Mouse (Mus musculus): ENCODE results near the gene Elac2. TPM values are rescaled to one million over a fixed set of nuclear protein-coding genes. Genes with fewer than 3 reads are reported as not detected.

Gene Elac2
- 66.8 and 83.6 TPM in 2 replicates for total RNA-seq (2012; rRNA removed)
- 73.2 and 74.1 TPM in 2 replicates for total RNA-seq (2014; rRNA removed)
- 88.2 and 95.8 TPM in 2 replicates for polyA plus RNA-seq (2012; ENCODE audit: insufficient read length, low read depth)

- TF ChIP-seq JUND (conservative IDR thresholded peaks at IDR 0.05; ENCODE audit: low read depth, low read length): 0 out of 2 replicates have a peak, but pooled peaks have one; percentile 28
- TF ChIP-seq MAX (IDR thresholded peaks at IDR 0.05; ENCODE audit: low read length): peak; percentile 91; the same call in 1 of the 2 replicates
- peak; percentile 94 for TF ChIP-seq POLR2A (IDR thresholded peaks at IDR 0.05; ENCODE audit: low read depth, low read length)
- TF ChIP-seq MEF2A (IDR thresholded peaks at IDR 0.05; ENCODE audit: borderline replicate concordance, low read depth, low read length): peak; percentile 68; the same call in 1 of the 2 replicates
- TF ChIP-seq HCFC1 (IDR thresholded peaks at IDR 0.05; ENCODE audit: low read depth, low read length): peak; percentile 98
- peak; percentile 82 for TF ChIP-seq MYC (IDR thresholded peaks at IDR 0.05; ENCODE audit: low read depth, low read length)
- 0 out of 2 replicates have a peak, but pooled peaks have one; percentile 39 for TF ChIP-seq BHLHE40 (IDR thresholded peaks at IDR 0.05; ENCODE audit: low read depth, low read length)
- TF ChIP-seq PAX5 (IDR thresholded peaks at IDR 0.05; ENCODE audit: low read length): no peak
- TF ChIP-seq USF2 (conservative IDR thresholded peaks at IDR 0.05; ENCODE audit: low read depth, low read length): no peak
- TF ChIP-seq TBP (conservative IDR thresholded peaks at IDR 0.05; ENCODE audit: low read depth, low read length): peak; percentile 82
- TF ChIP-seq POLR2AphosphoS2 (IDR thresholded peaks at IDR 0.05; ENCODE audit: low read depth, low read length): peak; percentile 80; the same call in 1 of the 2 replicates
- no peak for TF ChIP-seq NRF1 (IDR thresholded peaks at IDR 0.05; ENCODE audit: low read depth, low read length)
- no peak for TF ChIP-seq ZNF384 (IDR thresholded peaks at IDR 0.05; ENCODE audit: low read depth, low read length)
- TF ChIP-seq RAD21 (IDR thresholded peaks at IDR 0.05; ENCODE audit: low read depth, low read length): no peak
- peak; percentile 95 for TF ChIP-seq MXI1 (IDR thresholded peaks at IDR 0.05; ENCODE audit: low read depth, low read length)
- peak; percentile 64 for TF ChIP-seq ETS1 (conservative IDR thresholded peaks at IDR 0.05; ENCODE audit: low read depth, low read length)
- TF ChIP-seq E2F4 (IDR thresholded peaks at IDR 0.05; ENCODE audit: insufficient replicate concordance, low read depth, low read length): peak; percentile 73; the same call in 1 of the 2 replicates
- peak; percentile 89; the same call in 1 of the 2 replicates for TF ChIP-seq KAT2A (IDR thresholded peaks at IDR 0.05; ENCODE audit: insufficient replicate concordance, low read length)
- peak; percentile 94 for TF ChIP-seq NELFE (IDR thresholded peaks at IDR 0.05; ENCODE audit: low read depth, low read length)
- TF ChIP-seq EP300 (IDR thresholded peaks at IDR 0.05; ENCODE audit: low read length): no peak
- peak; percentile 77; the same call in 1 of the 2 replicates for TF ChIP-seq GABPA (IDR thresholded peaks at IDR 0.05; ENCODE audit: insufficient replicate concordance, low read depth, low read length)
- no peak for TF ChIP-seq SMC3 (IDR thresholded peaks at IDR 0.05; ENCODE audit: low read depth, low read length)
- TF ChIP-seq ZC3H11A (IDR thresholded peaks at IDR 0.05; ENCODE audit: low read depth, low read length): no peak
- TF ChIP-seq JUN (IDR thresholded peaks at IDR 0.05; ENCODE audit: insufficient read depth, low read depth, low read length): 0 out of 2 replicates have a peak, but pooled peaks have one; percentile 23
- no peak for TF ChIP-seq CTCF (conservative IDR thresholded peaks at IDR 0.05 in 1 of 2, IDR thresholded peaks at IDR 0.05 in 1 of 2; ENCODE audit: low read depth in 2 of 2, low read length in 2 of 2)
- no peak for TF ChIP-seq ZKSCAN1 (IDR thresholded peaks at IDR 0.05; ENCODE audit: borderline replicate concordance, low read depth, low read length)
- no peak for TF ChIP-seq RCOR1 (conservative IDR thresholded peaks at IDR 0.05; ENCODE audit: low read depth, low read length)
- TF ChIP-seq CHD1 (IDR thresholded peaks at IDR 0.05; ENCODE audit: low read depth, low read length): no peak
- TF ChIP-seq TCF12 (IDR thresholded peaks at IDR 0.05; ENCODE audit: low read depth, low read length): peak; percentile 85
- peak; percentile 93 for TF ChIP-seq CHD2 (IDR thresholded peaks at IDR 0.05; ENCODE audit: low read length)
- peak; percentile 61; the same call in 1 of the 2 replicates for TF ChIP-seq MAZ (IDR thresholded peaks at IDR 0.05; ENCODE audit: low read depth, low read length)
- no peak for TF ChIP-seq UBTF (IDR thresholded peaks at IDR 0.05; ENCODE audit: low read depth, low read length)
- peak; percentile 84 for TF ChIP-seq IRF4 (IDR thresholded peaks at IDR 0.05; ENCODE audit: low read depth, low read length)
- TF ChIP-seq USF1 (IDR thresholded peaks at IDR 0.05; ENCODE audit: low read depth, low read length): peak; percentile 41
- TF ChIP-seq ELF1 (IDR thresholded peaks at IDR 0.05; ENCODE audit: low read depth, low read length): peak; percentile 99
- peak; percentile 99 for TF ChIP-seq SIN3A (IDR thresholded peaks at IDR 0.05; ENCODE audit: low read length)
- TF ChIP-seq ZMIZ1 (IDR thresholded peaks at IDR 0.05; ENCODE audit: low read depth, low read length): peak; percentile 91
- no peak for TF ChIP-seq MAFK (IDR thresholded peaks at IDR 0.05; ENCODE audit: insufficient replicate concordance, low read length)
- Histone ChIP-seq H3K27ac (ENCODE audit: insufficient read depth, low read depth) (no peak within 1 kb of the TSS), H3K27me3 (replicated peaks) (peaks cover 8% of the 10 kb centered on the region), H3K9me3 (replicated peaks; ENCODE audit: low read length) (no peaks in the 10 kb centered on the region), H3K4me2 (ENCODE audit: insufficient read depth, low read depth, poor library complexity, severe bottlenecking) (peak within 1 kb of the TSS; percentile 99), H3K4me3 (replicated peaks in 1 of 3; ENCODE audit: low read depth in 2 of 3, low read length in 2 of 3, poor library complexity in 1 of 3) (peak within 1 kb of the TSS; percentile 87 to 99 (median 90)), H3K36me3 (replicated peaks in 1 of 2; ENCODE audit: control insufficient read depth in 1 of 2, insufficient read depth in 1 of 2, low read length in 1 of 2) (peaks cover 21 to 37% of the 10 kb centered on the region in 2 experiments), H3K79me2 (replicated peaks; ENCODE audit: control insufficient read depth, extremely low read depth, insufficient read depth, poor library complexity, severe bottlenecking) (peaks cover 18% of the 10 kb centered on the region), H3K4me1 (ENCODE audit: control insufficient read depth in 1 of 2, insufficient read depth in 2 of 2) (peaks cover 11 to 26% of the 10 kb centered on the region in 2 experiments), H3K9ac (ENCODE audit: insufficient read depth, low read depth) (peak within 1 kb of the TSS; percentile 97)
- in situ Hi-C loops (cut with MboI; ENCODE audit: low pct_ligation_motif_present, low pct_unique_long_range_greater_than_20kb, low sequenced_read_pairs) (no loop called here), dilution Hi-C loops (cut with MboI; ENCODE audit: extremely low pct_ligation_motif_present, extremely low pct_unique_long_range_greater_than_20kb, low sequenced_read_pairs) (no loop called here)
- DNase-seq (ENCODE audit: extremely low read depth): peak; percentile 99
Observed at GRCm38 (mm10) chr11:64978720-64979488, at the start of gene Elac2. Gene Elac2 (plus strand): TSS chr11:64979038.
